Mouse (Mus musculus) MEL (cell line): ENCODE measurements around the gene Parva.

Experiments used
- CHD2 ChIP-seq: IDR thresholded peaks from 2 replicates; pipeline ENCODE4 v1.6.1; 2011; ENCODE audit warnings: low read length, improper control_type of control experiment
- CTCF ChIP-seq, 3 experiments: IDR thresholded peaks in 2 of 3; conservative IDR thresholded peaks in 1 of 3; 2 replicates each; pipeline ENCODE4 v1.5.1; 2011 to 2012; ENCODE audit warnings: low read length in 3 of 3, low read depth in 2 of 3, mild to moderate bottlenecking in 2 of 3, improper control_type of control experiment in 1 of 3, inconsistent platforms in 1 of 3, mixed read lengths in 1 of 3, moderate library complexity in 1 of 3; ENCODE audit not compliant: control insufficient read depth in 1 of 3, insufficient read depth in 1 of 3, poor library complexity in 1 of 3, severe bottlenecking in 1 of 3
- GATA1 ChIP-seq: IDR thresholded peaks from 2 replicates; pipeline ENCODE4 v1.6.1; 2011; ENCODE audit warnings: low read depth, low read length, improper control_type of control experiment
- MAX ChIP-seq: IDR thresholded peaks from 2 replicates; pipeline ENCODE4 v1.6.1; 2011; ENCODE audit warnings: low read length, improper control_type of control experiment
- ZC3H11A ChIP-seq: IDR thresholded peaks from 2 replicates; pipeline ENCODE4 v1.6.1; 2012; ENCODE audit warnings: low read depth, mild to moderate bottlenecking, inconsistent platforms, low read length, improper control_type of control experiment

GRCm38 (mm10) chr7:112467687-112468111, 40.4 kb downstream of the Parva start:
- TF ChIP-seq GATA1 = no peak
- TF ChIP-seq CTCF (IDR thresholded peaks at IDR 0.05 in 2 of 3, conservative IDR thresholded peaks at IDR 0.05 in 1 of 3; ENCODE audit: control insufficient read depth in 1 of 3, insufficient read depth in 1 of 3, low read depth in 2 of 3, low read length in 3 of 3, poor library complexity in 1 of 3, severe bottlenecking in 1 of 3) = no peak
- TF ChIP-seq CHD2 = no peak
- no peak for TF ChIP-seq MAX
- TF ChIP-seq ZC3H11A = no peak
